Mouse (Mus musculus) thymus, postnatal 25 days (tissue): ENCODE measurements around the gene Olfr1424.
"Not testable (repeated sequence)": the region's sequence is repeated elsewhere in the genome, so short reads cannot be mapped to it uniquely, and the experiment has no call there.

Source experiments
- DNase-seq: peaks from one replicate; pipeline ENCODE4 v3.0.0; 2022

Olfr1424 gene

GRCm38 (mm10) chr19:12062582-12062981, at the start of gene Olfr1424:
Olfr1424 (minus strand) TSS chr19:12062682.
- not testable (repeated sequence) for DNase-seq

- DNase-seq = no peak
Observed at GRCm38 (mm10) chr19:12104541-12104940, 42.1 kb upstream of the Olfr1424 start.

- no peak for DNase-seq
Observed at GRCm38 (mm10) chr19:12103234-12103633, 40.8 kb upstream of the Olfr1424 start, which contains the start of gene Olfr1427. Olfr1427 (minus strand) TSS chr19:12103334.

DNA sequence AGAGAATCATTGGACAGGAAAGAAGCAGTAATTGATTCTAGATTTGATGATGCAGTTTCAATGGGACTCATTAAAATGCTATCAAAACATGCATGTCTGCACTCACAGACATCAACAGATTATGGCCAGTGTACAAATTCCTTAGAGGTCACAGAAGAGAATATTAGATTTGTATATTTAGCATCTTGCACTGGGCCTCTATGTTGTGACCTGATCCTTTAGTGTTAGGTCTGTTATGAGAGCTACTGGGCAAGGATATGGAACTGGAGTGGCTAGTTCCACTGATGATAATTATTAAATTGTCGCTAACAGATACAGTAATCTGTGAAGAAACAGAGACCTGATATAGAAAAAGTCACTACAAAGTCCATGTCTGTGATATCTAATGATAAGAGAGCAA, 29.4 kb upstream of the Olfr1424 start, which contains the start of gene Olfr1426:
Olfr1426 (minus strand) TSS at position 101 of the 400 bp plus-strand sequence.
- no peak for DNase-seq

GRCm38 (mm10) chr19:12077631-12078030, 15.1 kb upstream of the Olfr1424 start, which contains the start of gene Olfr1425:
Olfr1425 (minus strand) TSS chr19:12077731.
- not testable (repeated sequence) for DNase-seq

DNA sequence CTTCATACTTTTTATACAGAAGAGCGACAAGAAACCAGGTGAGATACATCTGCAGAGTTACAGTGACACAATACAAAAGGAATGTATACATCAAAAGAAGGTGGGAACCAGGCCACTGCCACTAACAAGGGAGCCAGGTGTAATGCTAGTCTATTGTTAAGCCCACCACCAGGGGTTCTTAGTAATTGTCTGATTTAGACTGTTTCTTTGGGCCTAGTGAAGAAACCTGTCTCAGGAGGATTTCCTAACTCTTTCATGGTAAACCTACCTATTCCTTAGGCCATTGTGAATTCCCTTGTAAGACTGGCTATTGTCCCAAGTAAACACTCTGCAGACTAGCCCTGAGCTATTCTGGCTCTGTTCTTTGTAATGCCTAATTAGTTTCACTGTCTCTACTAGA, 7.1 kb upstream of the Olfr1424 start:
- DNase-seq = not testable (repeated sequence)

- not testable (repeated sequence) for DNase-seq
Observed at GRCm38 (mm10) chr19:12067806-12068205, 5.3 kb upstream of the Olfr1424 start.

- DNase-seq = no peak
Observed at GRCm38 (mm10) chr19:12043163-12043562, 19.3 kb downstream of the Olfr1424 start.

- no peak for DNase-seq
Observed at GRCm38 (mm10) chr19:12041217-12041616, 21.3 kb downstream of the Olfr1424 start, which contains the start of gene Olfr1423. Olfr1423 (minus strand) TSS chr19:12041317.

GRCm38 (mm10) chr19:12037727-12038126, 24.8 kb downstream of the Olfr1424 start:
- no peak for DNase-seq

GRCm38 (mm10) chr19:12026606-12027005, 35.9 kb downstream of the Olfr1424 start:
- peak; percentile 24 for DNase-seq

GRCm38 (mm10) chr19:12025333-12025732, 37.1 kb downstream of the Olfr1424 start:
- DNase-seq = no peak

DNA sequence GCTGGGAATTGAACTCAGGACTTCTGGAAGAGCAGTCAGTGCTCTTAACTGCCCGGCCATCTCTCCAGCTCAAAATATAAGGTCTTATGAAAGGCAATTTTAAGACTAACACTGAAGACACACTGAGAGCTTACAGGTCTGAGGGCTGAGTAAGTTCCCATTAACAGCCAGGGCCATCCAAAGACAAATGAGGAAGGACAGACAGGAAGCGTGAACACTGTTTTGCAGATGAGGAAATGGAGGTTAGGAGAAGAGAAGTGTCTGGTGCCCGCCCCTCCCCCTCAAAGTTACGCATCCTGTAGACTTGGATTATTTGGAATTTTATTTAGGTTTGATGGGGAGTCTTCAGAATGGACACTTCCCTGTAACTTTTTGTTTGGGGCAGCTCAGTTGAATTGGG, 38.3 kb downstream of the Olfr1424 start:
- DNase-seq = no peak

- no peak for DNase-seq
Observed at GRCm38 (mm10) chr19:12016192-12016591, 46.3 kb downstream of the Olfr1424 start.

DNA sequence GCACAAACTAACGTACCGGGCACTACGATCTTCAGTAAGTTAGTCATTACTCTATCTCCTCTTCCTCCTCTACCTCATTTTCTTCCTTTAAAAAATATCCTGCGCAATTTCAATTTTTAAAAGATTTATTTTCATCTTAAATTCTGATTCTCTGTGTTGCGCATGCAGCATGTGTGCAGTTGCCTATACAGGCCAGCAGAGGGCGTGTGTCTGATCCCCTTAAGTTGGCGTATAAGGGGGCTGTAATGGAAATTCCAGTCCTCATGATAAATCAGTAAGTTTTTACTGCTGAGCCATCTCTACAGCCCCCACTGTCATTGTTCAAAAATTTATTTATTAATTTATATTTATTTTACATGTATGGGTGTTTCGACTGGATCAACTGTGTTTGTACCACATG, 46.8 kb downstream of the Olfr1424 start:
- DNase-seq = no peak

- DNase-seq = peak; percentile 44
Observed at GRCm38 (mm10) chr19:12013228-12013627, 49.3 kb downstream of the Olfr1424 start.

- DNase-seq = no peak
Observed at GRCm38 (mm10) chr19:12012615-12013014, 49.9 kb downstream of the Olfr1424 start.

GRCm38 (mm10) chr19:12011560-12012556, 50.6 kb downstream of the Olfr1424 start:
- peak; percentile 88 for DNase-seq

DNA sequence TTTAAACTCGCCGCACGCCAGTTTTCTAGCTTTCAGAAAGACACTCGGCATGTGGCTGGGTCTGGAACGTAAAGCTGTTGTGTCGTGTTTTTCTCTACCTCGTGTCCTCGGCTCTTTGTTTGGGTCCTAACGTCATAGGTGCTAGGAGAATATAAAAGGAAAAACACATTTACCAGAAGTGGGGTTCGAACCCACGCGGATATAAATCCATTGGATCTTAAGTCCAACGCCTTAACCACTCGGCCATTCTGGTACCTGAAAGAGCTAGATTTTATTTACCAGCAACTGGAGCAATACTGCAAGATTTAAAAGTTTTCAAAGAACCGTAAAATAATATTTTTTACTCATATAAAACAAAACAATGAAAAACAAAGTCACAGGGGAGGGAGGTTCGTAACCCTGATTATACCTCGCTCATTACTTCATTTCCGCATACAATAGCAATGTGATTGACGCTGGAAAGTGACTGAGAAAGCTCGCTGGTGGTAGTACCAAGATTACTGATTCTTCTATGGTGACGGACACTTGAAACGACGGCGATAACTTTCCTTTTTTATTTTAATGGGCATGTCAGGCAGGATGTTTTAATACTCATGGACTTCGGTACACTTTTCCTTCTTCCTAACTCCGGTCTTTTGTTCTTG, 51.4 kb downstream of the Olfr1424 start:
- DNase-seq = peak; percentile 82

DNA sequence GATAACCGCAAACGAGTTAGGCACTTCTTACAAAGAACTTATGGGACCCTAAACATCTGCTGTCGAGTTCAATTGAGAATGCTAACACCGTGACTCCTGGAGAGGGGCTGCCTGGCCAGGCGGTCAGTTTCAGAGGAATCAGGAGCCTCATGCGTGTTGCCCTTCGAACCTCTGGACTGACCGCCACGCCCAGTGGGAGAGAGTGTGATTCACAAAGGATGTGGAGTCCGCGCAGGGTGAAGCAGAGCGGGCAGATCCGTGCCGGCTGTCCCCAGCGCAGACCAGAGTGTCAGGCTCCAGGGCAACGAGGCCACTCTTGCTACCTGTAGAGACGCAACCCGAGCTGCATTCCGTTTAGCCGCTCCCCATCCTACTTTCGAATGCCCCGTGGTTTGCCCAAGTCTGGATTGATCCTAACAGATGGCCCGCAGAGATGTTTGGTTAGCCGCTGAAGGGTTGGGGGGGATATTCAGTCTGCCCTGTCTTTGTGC, 52.2 kb downstream of the Olfr1424 start:
- peak; percentile 50 for DNase-seq

DNA sequence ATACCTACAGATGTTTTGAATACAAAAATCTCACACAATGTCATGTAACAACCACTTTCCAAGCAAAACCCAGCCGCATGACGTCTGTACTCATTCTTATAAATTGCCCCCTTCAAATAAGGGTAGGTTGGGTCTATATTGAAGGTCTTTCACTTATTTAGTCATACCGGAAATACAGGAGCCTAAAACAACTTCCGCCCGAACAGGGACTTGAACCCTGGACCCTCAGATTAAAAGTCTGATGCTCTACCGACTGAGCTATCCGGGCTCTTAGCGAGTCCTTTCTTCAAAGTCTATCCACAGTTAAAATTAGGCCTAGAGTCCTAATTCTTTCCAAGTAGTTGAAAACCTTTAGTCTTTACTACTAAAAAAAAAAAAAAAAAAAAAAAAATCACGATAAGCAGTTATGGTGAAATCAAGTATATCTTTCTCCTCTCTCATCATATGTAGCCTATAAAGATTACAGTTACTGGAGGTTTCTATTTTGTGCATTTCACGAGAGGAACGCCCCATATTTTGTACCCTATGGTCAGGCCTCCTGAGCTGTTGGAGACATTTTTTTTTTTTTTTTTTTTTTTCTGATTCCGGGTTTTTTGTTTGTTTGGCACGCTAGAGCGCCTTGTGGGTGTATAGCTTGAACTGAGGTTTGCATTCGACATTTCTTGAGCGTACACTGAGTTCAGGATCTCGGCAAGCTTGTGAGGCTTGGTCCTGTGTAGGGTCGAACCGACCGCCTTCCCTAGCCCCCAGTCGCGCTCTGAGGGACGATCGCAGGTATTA, 52.8 kb downstream of the Olfr1424 start:
- DNase-seq = peak; percentile 84
